Mouse (Mus musculus) lung, embryonic 15.5 days (tissue): ENCODE data around the gene Cemip. TPM values are rescaled to one million over a fixed set of nuclear protein-coding genes. Genes with fewer than 3 reads are reported as not detected.

Experiments used
- ATAC-seq: fragments of 200-750 bp; cut with Nextera tagmentation; 2 replicates; pipeline ENCODE4 v1.8.0; 2017; ENCODE audit warnings: moderate number of reproducible peaks, borderline replicate concordance; ENCODE audit not compliant: low FRiP score, low TSS enrichment; ENCODE audit errors: extremely low read depth
- H3K27ac ChIP-seq: fragments of 300-500 bp; sonication (generic); 2 replicates; pipeline ENCODE4 v1.5.1; 2015; ENCODE audit warnings: moderate library complexity, mild to moderate bottlenecking, inconsistent platforms
- H3K27me3 ChIP-seq: fragments of 300-500 bp; sonication (generic); 2 replicates; pipeline ENCODE4 v1.6.1; 2015; ENCODE audit warnings: inconsistent platforms
- H3K36me3 ChIP-seq: fragments of 300-500 bp; sonication (generic); 2 replicates; pipeline ENCODE4 v1.6.1; 2015; ENCODE audit warnings: inconsistent platforms
- H3K4me1 ChIP-seq: fragments of 300-500 bp; sonication (generic); 2 replicates; pipeline ENCODE4 v1.6.1; 2015; ENCODE audit warnings: inconsistent platforms
- H3K4me2 ChIP-seq: fragments of 300-500 bp; sonication (generic); 2 replicates; pipeline ENCODE4 v1.6.1; 2015; ENCODE audit warnings: inconsistent platforms, mild to moderate bottlenecking, moderate library complexity
- H3K4me3 ChIP-seq: fragments of 300-500 bp; sonication (generic); 2 replicates; pipeline ENCODE4 v1.5.1; 2015; ENCODE audit warnings: mild to moderate bottlenecking, inconsistent platforms
- H3K9ac ChIP-seq: fragments of 300-500 bp; sonication (generic); 2 replicates; pipeline ENCODE4 v1.6.1; 2015; ENCODE audit warnings: inconsistent platforms
- H3K9me3 ChIP-seq: fragments of 300-500 bp; sonication (generic); 2 replicates; pipeline ENCODE4 v1.6.1; 2016; ENCODE audit warnings: inconsistent platforms
- WGBS: fragments of 180-500 bp; shearing (Covaris S2); methylation state at CpG from one replicate; pipeline ENCODE4 v1.1.7; 2015; 5-methylcytosine and 5-hydroxymethylcytosine counted together
- polyA plus RNA-seq: library from polyadenylated mRNA; unstranded; fragments of >200 nt; fragmentation: Nextera tagmentation; extraction: Ambion mirVana; gene quantifications from 2 replicates; pipeline ENCODE4 v1.2.1, GENCODE M21; 2015

The Cemip gene
- polyA plus RNA-seq, 1 experiment from 2014 or later = 1.6 TPM

DNA sequence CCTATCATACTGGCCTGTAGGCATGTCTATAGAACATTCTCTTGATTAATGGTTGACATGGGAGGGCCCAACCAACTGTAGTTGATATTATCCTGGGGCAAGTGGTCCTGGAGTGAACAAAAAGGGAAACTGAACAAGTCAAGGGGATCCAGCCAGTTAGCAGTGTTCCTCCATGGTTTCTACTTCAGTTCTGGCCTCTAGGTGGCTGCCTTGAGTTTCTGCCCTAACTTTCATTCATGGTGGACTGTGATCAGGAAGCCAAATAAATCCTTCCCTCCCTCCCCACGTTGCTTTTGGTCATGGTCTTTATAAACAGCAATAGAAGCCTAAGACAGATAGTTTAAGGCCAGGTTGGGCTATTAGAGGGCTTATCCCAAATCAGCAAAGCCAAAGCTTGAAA lies 3.5 kb upstream of the Cemip start:
- no peak for ATAC-seq
- H3K36me3 ChIP-seq = no peaks in the 10 kb centered on the region
- WGBS = 9% methylated on average over 1 of the region's 1 CpGs

DNA sequence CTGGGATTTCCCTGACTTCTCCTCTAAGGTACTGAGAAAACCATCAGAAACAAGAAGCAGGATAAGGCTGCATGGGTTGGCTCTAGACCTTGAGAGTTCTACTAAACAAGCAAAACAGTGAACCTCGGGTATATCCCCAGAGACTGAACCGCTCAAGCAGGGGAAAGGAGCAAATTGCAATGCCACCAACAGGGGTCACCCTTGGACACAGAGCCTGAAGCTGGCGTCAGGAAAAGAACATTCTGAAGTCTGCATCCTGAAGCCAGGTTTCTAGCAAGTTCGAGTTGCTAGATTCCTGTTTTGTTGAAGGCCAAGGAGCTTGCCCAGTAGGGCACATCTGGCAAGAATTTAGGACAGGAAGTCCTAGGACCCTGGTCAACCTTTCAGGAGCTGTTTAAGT lies 2.7 kb upstream of the Cemip start:
- H3K36me3 ChIP-seq = no peaks in the 10 kb centered on the region
- no peak overlapping the region for H3K4me2 ChIP-seq
- no peak overlapping the region for H3K4me3 ChIP-seq
- H3K9me3 ChIP-seq = no peaks in the 10 kb centered on the region
- 12% methylated on average over 4 of the region's 4 CpGs for WGBS
- H3K27me3 ChIP-seq = peaks cover 22% of the 10 kb centered on the region
- no peak overlapping the region for H3K9ac ChIP-seq
- ATAC-seq = no peak
- peaks cover 19% of the 10 kb centered on the region for H3K4me1 ChIP-seq
- no peak overlapping the region for H3K27ac ChIP-seq

More for the DNA sequence above, 3.5 kb upstream of the Cemip start:
- H3K4me3 ChIP-seq = no peak overlapping the region
- H3K9me3 ChIP-seq = no peaks in the 10 kb centered on the region
- H3K27ac ChIP-seq = no peak overlapping the region
- no peak overlapping the region for H3K4me2 ChIP-seq
- peaks cover 20% of the 10 kb centered on the region for H3K27me3 ChIP-seq
- H3K9ac ChIP-seq = no peak overlapping the region
- H3K4me1 ChIP-seq = peaks cover 19% of the 10 kb centered on the region

DNA sequence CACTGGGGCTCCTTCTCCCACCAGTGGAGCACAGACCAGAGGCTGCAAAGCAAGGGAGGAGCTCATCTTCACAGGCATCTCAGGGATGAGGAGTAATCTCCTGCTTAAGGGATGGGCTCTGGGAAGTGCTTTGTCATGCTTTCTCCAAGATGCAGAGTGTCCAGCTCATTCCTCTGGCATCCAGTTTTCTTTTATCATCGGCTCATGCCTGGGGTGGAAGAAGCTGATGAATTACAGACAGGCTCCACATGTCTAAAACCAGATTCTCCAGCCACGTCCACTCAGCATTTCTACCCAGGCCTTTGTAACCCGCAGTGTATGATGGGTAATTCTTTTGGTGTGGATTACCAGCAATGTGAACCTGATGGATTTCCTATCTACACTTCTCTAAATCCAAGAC lies 1.9 kb upstream of the Cemip start:
- Histone ChIP-seq H3K9ac (no peak overlapping the region), H3K27ac (no peak overlapping the region), H3K9me3 (no peaks in the 10 kb centered on the region), H3K4me1 (peaks cover 19% of the 10 kb centered on the region), H3K4me2 (no peak overlapping the region), H3K27me3 (peaks cover 22% of the 10 kb centered on the region), H3K4me3 (no peak overlapping the region), H3K36me3 (no peaks in the 10 kb centered on the region)
- no peak for ATAC-seq
- WGBS = 58% methylated on average over 3 of the region's 3 CpGs

DNA sequence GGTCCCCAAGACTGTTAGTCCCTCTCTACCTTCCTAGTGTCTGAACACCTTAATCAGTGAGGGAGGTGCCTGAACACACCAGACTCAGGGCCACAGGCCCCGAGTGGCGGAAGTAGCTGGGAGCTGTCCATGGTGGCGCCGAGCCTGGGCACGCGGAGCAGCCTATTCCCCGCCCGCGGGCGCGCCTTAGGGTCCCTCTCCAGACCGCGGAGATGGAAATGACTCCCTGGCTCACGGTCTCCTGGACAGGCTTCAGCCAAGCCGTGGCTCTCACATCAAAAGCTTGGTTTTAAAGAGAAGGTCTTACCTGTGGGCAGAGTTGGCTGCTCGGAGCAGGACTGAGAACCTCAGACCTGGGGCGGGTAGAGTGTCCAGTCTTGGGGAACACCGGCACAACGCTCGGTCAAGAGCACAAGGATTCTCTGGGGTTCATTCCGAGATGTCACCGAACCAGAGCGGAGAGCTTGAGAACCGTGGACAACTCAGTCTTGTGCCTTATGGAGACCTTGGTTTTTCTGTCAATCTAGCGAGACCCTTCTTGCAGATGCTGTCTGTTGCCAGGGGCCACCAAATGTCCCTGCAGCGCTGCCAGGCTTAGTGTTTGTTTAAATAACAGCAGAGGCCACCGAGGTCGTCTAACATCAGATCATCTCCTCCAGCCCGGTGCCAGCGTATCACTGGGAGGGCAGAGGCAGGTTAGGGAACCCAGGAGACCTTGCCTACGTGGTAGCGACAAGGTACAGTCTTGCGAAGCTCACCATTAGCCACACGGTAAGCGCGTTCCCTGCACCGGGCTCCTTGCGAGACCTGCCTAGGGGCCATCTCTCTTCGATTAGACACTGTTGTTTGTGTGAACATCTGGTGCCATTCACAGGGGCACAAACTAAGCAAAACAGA lies 1.0 kb downstream of the Cemip start:
- Histone ChIP-seq H3K36me3 (no peaks in the 10 kb centered on the region), H3K4me1 (peaks cover 19% of the 10 kb centered on the region), H3K27ac (no peak overlapping the region), H3K27me3 (peaks cover 22% of the 10 kb centered on the region), H3K9me3 (no peaks in the 10 kb centered on the region), H3K4me3 (peak overlapping the region; percentile 43), H3K4me2 (peak overlapping the region; percentile 83), H3K9ac (no peak overlapping the region)
- 5% methylated on average over 39 of the region's 39 CpGs for WGBS
- peak; percentile 37; the same call in 1 of the 2 replicates for ATAC-seq

DNA sequence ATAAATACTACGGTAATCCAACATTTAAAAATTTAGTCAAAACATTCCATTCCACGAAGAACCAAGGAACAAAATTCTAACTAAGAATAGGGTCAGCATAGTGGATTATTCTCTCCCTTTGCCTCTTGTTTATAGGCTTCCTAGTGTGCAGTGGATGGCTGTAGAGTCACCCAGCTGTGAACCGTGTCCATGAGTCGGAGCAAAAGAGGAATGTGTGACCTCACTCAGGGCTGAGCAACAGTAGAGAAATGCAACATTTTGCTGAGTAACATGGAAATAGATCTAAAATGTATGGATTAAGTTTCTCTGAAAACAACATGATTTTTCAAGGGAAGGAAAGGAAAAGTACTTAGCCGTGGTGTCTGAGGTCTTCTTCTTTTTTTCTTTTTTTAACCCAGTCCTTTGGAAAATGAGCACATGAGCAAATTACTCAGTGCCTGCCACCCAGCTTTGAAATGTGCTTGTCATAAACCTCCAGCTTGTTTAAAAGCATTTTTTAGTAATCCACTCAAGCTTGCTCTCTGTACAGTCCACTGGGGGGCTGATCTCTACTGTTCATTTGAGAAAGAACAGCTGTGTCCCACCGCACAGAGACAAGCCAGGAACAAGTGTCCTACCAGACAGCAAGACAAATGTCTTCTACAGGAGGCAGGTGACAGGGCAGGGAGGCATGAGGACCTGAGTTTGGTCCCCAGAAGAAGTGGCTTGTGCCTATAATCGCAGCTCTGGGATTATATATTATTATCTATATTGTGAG lies 8.9 kb downstream of the Cemip start:
- ATAC-seq = no peak
- H3K9ac ChIP-seq = no peak overlapping the region
- no peaks in the 10 kb centered on the region for H3K4me1 ChIP-seq

GRCm38 (mm10) chr7:84074266-84074665 lies 12.0 kb downstream of the Cemip start:
- WGBS = 44% methylated on average over 8 of the region's 8 CpGs
- Histone ChIP-seq H3K4me1 (no peaks in the 10 kb centered on the region), H3K4me3 (no peak overlapping the region), H3K27ac (no peak overlapping the region), H3K27me3 (no peaks in the 10 kb centered on the region), H3K4me2 (no peak overlapping the region), H3K36me3 (no peaks in the 10 kb centered on the region), H3K9ac (no peak overlapping the region), H3K9me3 (no peaks in the 10 kb centered on the region)
- ATAC-seq = no peak

More for the DNA sequence above, 8.9 kb downstream of the Cemip start:
- H3K27me3 ChIP-seq = no peaks in the 10 kb centered on the region
- H3K9me3 ChIP-seq = no peaks in the 10 kb centered on the region
- no peak overlapping the region for H3K4me3 ChIP-seq
- H3K36me3 ChIP-seq = no peaks in the 10 kb centered on the region
- 65% methylated on average over 7 of the region's 7 CpGs for WGBS
- no peak overlapping the region for H3K27ac ChIP-seq
- no peak overlapping the region for H3K4me2 ChIP-seq

- WGBS = 75% methylated on average over 3 of the region's 3 CpGs
- Histone ChIP-seq H3K9ac (no peak overlapping the region), H3K4me2 (no peak overlapping the region), H3K4me1 (no peaks in the 10 kb centered on the region), H3K4me3 (no peak overlapping the region), H3K27me3 (no peaks in the 10 kb centered on the region), H3K9me3 (no peaks in the 10 kb centered on the region), H3K36me3 (no peaks in the 10 kb centered on the region), H3K27ac (no peak overlapping the region)
- no peak for ATAC-seq
Measured at GRCm38 (mm10) chr7:84073856-84074255, 12.4 kb downstream of the Cemip start.

- no peaks in the 10 kb centered on the region for H3K9me3 ChIP-seq
- WGBS = 72% methylated on average over 5 of the region's 5 CpGs
Measured at GRCm38 (mm10) chr7:84068931-84069330, 17.4 kb downstream of the Cemip start.

DNA sequence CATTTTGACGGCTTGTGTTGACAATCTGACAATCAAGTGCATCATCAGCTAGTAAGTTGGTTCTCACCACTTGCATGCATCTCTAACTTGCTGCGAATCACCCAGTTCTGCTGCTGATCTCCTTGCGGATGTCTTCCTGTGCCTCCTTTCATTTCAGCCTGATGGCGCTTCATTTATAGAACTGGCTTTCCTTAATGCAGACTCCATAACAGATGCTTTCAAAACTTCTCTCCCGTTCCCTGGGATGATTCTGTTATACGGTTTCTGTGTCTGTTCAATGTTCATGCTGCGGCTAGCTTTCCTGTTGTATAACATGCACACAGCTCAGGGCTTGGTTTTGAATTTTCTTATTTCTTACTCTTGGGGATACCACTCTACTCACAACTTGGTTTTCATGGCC lies 26.5 kb downstream of the Cemip start:
- H3K9ac ChIP-seq = no peak overlapping the region

More at GRCm38 (mm10) chr7:84068931-84069330, 17.4 kb downstream of the Cemip start:
- Histone ChIP-seq H3K4me2 (no peak overlapping the region), H3K4me1 (no peaks in the 10 kb centered on the region), H3K9ac (no peak overlapping the region), H3K36me3 (no peaks in the 10 kb centered on the region), H3K27me3 (no peaks in the 10 kb centered on the region), H3K4me3 (no peak overlapping the region), H3K27ac (no peak overlapping the region)
- ATAC-seq = no peak

GRCm38 (mm10) chr7:84055961-84056629 lies 30.2 kb downstream of the Cemip start:
- no peak overlapping the region for H3K9ac ChIP-seq
- no peaks in the 10 kb centered on the region for H3K9me3 ChIP-seq
- no peak overlapping the region for H3K4me3 ChIP-seq
- peak; percentile 64; the same call in 1 of the 2 replicates for ATAC-seq
- WGBS = 40% methylated on average over 7 of the region's 7 CpGs
- H3K27me3 ChIP-seq = no peaks in the 10 kb centered on the region
- H3K4me2 ChIP-seq = no peak overlapping the region
- no peaks in the 10 kb centered on the region for H3K36me3 ChIP-seq
- no peaks in the 10 kb centered on the region for H3K4me1 ChIP-seq
- H3K27ac ChIP-seq = no peak overlapping the region

More for the DNA sequence above, 26.5 kb downstream of the Cemip start:
- Histone ChIP-seq H3K4me2 (no peak overlapping the region), H3K27me3 (no peaks in the 10 kb centered on the region), H3K36me3 (no peaks in the 10 kb centered on the region), H3K9me3 (no peaks in the 10 kb centered on the region), H3K4me3 (no peak overlapping the region), H3K4me1 (no peaks in the 10 kb centered on the region), H3K27ac (no peak overlapping the region)
- WGBS = 91% methylated on average over 7 of the region's 7 CpGs
- ATAC-seq = no peak

GRCm38 (mm10) chr7:84053856-84054255 lies 32.4 kb downstream of the Cemip start:
- no peak for ATAC-seq
- Histone ChIP-seq H3K4me3 (no peak overlapping the region), H3K27me3 (no peaks in the 10 kb centered on the region), H3K9ac (no peak overlapping the region), H3K4me2 (no peak overlapping the region), H3K27ac (no peak overlapping the region), H3K4me1 (no peaks in the 10 kb centered on the region), H3K9me3 (no peaks in the 10 kb centered on the region), H3K36me3 (no peaks in the 10 kb centered on the region)
- WGBS = 76% methylated on average over 7 of the region's 7 CpGs
